Mouse (Mus musculus): Measurements from ENCODE around the gene Camk2b.

The Camk2b gene

DNA sequence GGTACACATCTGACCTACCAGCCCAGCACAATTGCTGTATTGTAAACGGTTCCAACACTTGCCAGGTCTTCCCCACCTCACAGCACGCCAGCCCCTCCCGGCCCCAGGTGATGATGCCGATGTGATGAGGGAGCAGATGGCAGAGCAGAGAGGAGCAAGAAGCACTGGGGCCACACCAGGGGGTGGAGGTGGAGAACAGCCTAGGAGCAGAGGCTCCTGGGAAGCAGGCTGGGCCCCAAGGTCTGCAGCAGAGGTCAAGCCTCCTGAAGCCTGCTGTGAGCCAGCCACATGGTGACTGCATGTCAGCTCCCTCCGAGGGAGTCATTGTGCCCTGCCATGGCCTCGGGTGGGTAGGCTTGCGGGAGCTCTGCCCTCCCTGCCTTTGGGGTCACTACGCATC, 85.6 kb downstream of the Camk2b start:
- peak in 1 of 2 experiments; percentile 57 for DNase-seq

DNA sequence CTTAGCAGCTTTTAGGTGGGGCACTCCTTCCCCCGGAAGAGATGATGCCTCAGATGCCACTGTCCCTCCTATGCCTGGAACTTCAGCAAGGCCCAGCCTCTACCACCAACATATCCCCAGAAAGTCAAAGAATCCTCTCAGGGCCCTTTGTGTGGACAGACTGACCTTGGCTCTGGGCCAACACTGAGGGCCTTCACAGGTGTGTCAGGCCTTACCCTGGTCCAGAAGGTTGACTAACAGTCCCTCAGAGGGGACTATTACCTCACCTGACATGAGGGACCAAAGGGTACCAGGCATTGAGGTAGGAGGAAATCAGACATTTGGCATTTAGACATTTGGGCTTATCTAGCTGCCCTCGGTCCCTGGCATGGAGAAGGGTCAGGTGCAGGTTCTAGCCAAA, 86.1 kb downstream of the Camk2b start:
- DNase-seq: peak in 1 of 2 experiments; percentile 50

GRCm38 (mm10) chr11:5979088-5979487, 87.1 kb downstream of the Camk2b start:
- DNase-seq: peak in 1 of 2 experiments; percentile 60

GRCm38 (mm10) chr11:5976106-5976505, 90.1 kb downstream of the Camk2b start:
- peak in 1 of 2 experiments; percentile 66 for DNase-seq

GRCm38 (mm10) chr11:5975068-5975467, 91.1 kb downstream of the Camk2b start:
- no peak for DNase-seq

GRCm38 (mm10) chr11:5974053-5974452, 92.1 kb downstream of the Camk2b start:
- DNase-seq: no peak

GRCm38 (mm10) chr11:5973151-5973550, 93.0 kb downstream of the Camk2b start:
- DNase-seq: no peak

DNA sequence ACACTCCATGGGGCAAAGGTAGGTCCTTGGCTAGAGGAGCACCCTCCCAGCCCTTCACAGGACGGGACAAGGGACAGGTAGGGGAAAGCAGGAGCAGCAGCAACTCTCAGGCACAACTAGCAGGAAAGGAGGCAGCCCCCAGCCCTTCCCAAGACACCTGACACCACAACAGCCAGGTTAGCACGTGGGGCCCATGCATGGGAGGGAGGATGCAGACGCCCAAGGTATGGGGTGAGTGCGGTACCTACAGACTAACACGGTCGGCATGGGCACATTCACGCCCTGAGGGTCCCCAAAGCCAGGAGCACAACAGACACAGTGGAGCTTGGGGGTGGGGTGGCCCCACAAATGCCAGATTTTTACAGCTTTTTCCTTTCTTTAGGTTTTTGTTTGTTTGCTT, 95.0 kb downstream of the Camk2b start:
- DNase-seq: no peak

- DNase-seq: peak; percentile 11 to 17
Observed at GRCm38 (mm10) chr11:5968223-5968622, 97.9 kb downstream of the Camk2b start.

DNA sequence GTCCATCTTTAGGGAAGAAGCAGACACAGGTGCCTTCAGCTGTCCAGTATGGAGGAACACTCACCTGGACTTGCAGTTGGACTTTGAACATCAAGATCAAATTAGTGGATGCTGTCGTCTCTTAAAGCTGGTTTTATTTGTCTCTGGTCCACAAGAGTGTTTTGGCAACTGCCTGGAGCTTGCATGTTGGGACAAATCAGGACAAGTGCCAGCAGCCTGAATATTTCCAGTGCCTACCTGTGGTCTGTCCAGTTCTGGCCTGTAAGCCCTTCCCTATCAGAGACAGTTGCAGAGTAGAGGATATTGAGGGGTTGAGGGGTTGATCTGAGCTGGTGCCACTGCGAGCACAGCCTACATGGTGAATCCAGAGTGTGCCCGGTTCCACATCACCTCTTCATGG, 99.4 kb downstream of the Camk2b start:
- peak; percentile 31 to 41 for DNase-seq

DNA sequence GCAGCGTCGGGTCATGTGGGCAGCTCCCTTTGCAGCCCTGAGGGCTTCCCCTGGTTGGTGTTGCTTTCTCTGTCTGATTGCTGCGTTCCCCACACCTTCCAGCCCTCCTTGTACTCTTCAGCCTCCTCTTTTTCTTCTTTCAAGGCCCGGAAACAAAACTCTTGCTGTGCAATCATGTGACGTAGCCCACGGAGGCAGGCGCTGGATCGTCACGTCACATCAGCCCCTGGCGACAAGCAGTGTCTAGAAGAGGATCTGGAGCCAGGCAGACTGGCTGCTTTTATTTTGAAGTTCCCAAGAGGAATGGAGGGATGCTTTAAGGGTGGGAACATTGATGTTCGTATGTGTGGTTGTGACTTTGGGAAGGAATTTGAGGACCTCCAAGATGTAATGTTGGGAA, 100.3 kb downstream of the Camk2b start:
- peak; percentile 12 to 24 for DNase-seq

DNA sequence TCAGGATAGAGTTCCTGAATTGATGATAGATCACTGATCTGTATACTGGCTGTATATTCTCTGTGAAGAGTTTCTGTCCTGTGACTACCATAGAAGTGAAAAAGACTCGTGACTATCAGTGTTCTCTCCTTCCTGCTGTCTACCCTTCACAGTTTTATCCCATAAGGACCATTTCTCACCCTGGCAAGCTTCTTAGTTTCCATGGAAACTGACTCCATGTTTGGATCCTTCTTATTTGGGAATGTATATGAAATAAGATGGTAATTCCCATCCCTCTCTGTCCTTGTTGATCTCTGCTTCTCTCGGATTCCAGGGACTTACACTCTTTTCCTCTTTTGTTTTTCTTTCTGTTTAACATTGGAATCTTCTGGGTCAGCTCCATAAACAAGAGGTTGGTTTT, 106.1 kb downstream of the Camk2b start:
- no peak for DNase-seq

DNA sequence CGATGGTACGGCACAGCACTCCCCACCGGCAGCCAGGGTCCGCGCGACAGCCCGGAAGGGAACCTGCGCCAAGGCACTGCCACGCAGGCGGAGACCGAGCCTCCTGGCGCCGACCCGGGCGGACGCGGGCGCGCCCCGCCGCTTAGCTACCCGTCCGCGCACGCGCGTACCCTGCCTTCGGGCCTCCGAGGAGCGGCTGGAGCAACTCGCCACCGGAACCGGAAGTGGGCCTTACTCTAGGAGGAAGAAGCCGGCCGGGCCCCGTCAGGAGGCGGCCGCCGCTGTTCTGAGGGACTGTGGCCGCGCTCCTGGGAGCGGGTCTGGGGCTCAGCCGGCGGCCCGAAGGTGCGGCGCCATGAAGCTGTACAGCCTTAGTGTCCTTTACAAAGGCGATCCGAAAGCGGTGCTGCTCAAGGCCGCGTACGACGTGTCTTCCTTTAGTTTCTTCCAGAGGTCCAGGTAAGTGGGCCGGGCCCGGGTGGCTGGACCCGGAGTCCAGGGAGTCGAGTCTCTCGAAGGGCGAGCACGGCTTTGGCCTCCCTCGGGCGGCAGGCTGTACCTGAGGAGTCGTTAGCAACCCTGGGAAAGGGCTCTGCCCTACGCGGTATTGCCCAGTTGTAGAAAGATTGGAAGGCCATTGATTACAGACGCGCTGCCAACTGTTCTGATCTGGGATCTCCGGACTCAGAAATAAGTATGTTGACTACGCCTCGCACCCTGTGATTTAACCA, 110.5 kb downstream of the Camk2b start, which contains the start of gene Ykt6:
TSS of gene Ykt6 (plus strand) at position 148 of the 731 bp plus-strand sequence.
- peak; percentile 95 to 98 for DNase-seq

- DNase-seq: peak in 1 of 2 experiments; percentile 72
Observed at GRCm38 (mm10) chr11:5954965-5955504, 111.1 kb downstream of the Camk2b start.

- DNase-seq: no peak
Observed at GRCm38 (mm10) chr11:5954435-5954834, 111.7 kb downstream of the Camk2b start.

GRCm38 (mm10) chr11:5953130-5953765, 112.9 kb downstream of the Camk2b start:
- DNase-seq: peak in 1 of 2 experiments; percentile 72

GRCm38 (mm10) chr11:5952501-5952900, 113.7 kb downstream of the Camk2b start:
- DNase-seq: no peak

GRCm38 (mm10) chr11:5949586-5950352, 116.4 kb downstream of the Camk2b start, which contains the start of gene Gck:
Gck (minus strand) TSS chr11:5950081.
- DNase-seq: no peak

- no peak for DNase-seq
Observed at GRCm38 (mm10) chr11:5948546-5949250, 117.5 kb downstream of the Camk2b start.

DNA sequence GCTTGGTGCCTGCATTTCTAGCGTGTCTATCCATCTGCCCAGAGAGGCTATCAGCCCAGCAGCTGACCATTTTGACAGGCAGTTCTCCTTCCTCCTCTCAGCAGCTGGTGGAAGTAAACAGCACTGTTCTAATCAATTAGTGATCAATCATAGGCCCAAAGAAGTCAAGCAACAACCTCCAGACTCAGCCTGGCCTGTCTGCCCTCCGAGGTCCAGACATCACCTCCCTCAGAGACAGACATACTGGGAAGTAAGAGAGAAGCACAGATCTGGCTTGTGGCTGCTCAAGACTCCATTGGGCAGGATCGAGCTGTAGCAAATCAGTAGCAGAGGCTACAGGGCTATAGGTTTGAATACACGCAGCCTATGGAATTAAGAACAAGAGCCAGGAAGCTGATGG, 118.4 kb downstream of the Camk2b start:
- no peak for DNase-seq

GRCm38 (mm10) chr11:5945096-5945495, 121.1 kb downstream of the Camk2b start:
- DNase-seq: no peak

- no peak for DNase-seq
Observed at GRCm38 (mm10) chr11:5942966-5943365, 123.2 kb downstream of the Camk2b start.
